Mouse (Mus musculus): ENCODE measurements around the gene Mgat4e. TPM values are rescaled to one million over a fixed set of nuclear protein-coding genes. Genes with fewer than 3 reads are reported as not detected.

Mgat4e gene
- polyA plus RNA-seq, 1 experiment from 2014 or later, result not detected

GRCm38 (mm10) chr1:134512183-134512582 lies 37.3 kb downstream of the Mgat4e start:
- H3K4me2 ChIP-seq (replicated peaks), result no peak overlapping the region
- H3K36me3 ChIP-seq, result peaks cover 15% of the 10 kb centered on the region
- WGBS, result 40% methylated on average over 4 of the region's 4 CpGs
- H3K27ac ChIP-seq (replicated peaks), result no peak overlapping the region
- H3K4me1 ChIP-seq, result peaks cover 29% of the 10 kb centered on the region
- no peaks in the 10 kb centered on the region for H3K9me3 ChIP-seq (replicated peaks)
- peaks cover 13% of the 10 kb centered on the region for H3K27me3 ChIP-seq
- ATAC-seq (ENCODE audit: insufficient number of reproducible peaks, low FRiP score, low TSS enrichment, low read depth), result no peak
- H3K4me3 ChIP-seq (replicated peaks), result no peak overlapping the region
- H3K9ac ChIP-seq, result no peak overlapping the region

- ATAC-seq (ENCODE audit: insufficient number of reproducible peaks, low FRiP score, low TSS enrichment, low read depth), result no peak
- Histone ChIP-seq H3K27me3 (peaks cover 13% of the 10 kb centered on the region), H3K9ac (no peak overlapping the region), H3K4me2 (replicated peaks) (no peak overlapping the region), H3K9me3 (replicated peaks) (no peaks in the 10 kb centered on the region), H3K27ac (replicated peaks) (no peak overlapping the region), H3K36me3 (peaks cover 33% of the 10 kb centered on the region), H3K4me1 (peaks cover 15% of the 10 kb centered on the region), H3K4me3 (replicated peaks) (no peak overlapping the region)
- 44% methylated on average over 7 of the region's 7 CpGs for WGBS
These were observed 39.5 kb downstream of the Mgat4e start for GRCm38 (mm10) chr1:134510018-134510417.

- 93% methylated on average over 8 of the region's 8 CpGs for WGBS
- no peaks in the 10 kb centered on the region for H3K4me1 ChIP-seq
- H3K9ac ChIP-seq, result no peak overlapping the region
- H3K9me3 ChIP-seq (replicated peaks), result no peaks in the 10 kb centered on the region
- H3K36me3 ChIP-seq, result peaks cover 48% of the 10 kb centered on the region
- no peak overlapping the region for H3K27ac ChIP-seq (replicated peaks)
- no peak overlapping the region for H3K4me3 ChIP-seq (replicated peaks)
- no peaks in the 10 kb centered on the region for H3K27me3 ChIP-seq
- ATAC-seq (ENCODE audit: insufficient number of reproducible peaks, low FRiP score, low TSS enrichment, low read depth), result no peak
- no peak overlapping the region for H3K4me2 ChIP-seq (replicated peaks)
These were observed 43.3 kb downstream of the Mgat4e start for GRCm38 (mm10) chr1:134506201-134506600.

GRCm38 (mm10) chr1:134500916-134501315 lies 48.6 kb downstream of the Mgat4e start:
- H3K4me2 ChIP-seq (replicated peaks), result no peak overlapping the region
- H3K9ac ChIP-seq, result no peak overlapping the region
- 100% methylated on average over 1 of the region's 1 CpGs for WGBS
- no peak for ATAC-seq (ENCODE audit: insufficient number of reproducible peaks, low FRiP score, low TSS enrichment, low read depth)
- H3K36me3 ChIP-seq, result peaks cover 28% of the 10 kb centered on the region
- H3K4me3 ChIP-seq (replicated peaks), result no peak overlapping the region
- no peaks in the 10 kb centered on the region for H3K9me3 ChIP-seq (replicated peaks)
- H3K27me3 ChIP-seq, result no peaks in the 10 kb centered on the region
- H3K4me1 ChIP-seq, result peaks cover 2% of the 10 kb centered on the region
- H3K27ac ChIP-seq (replicated peaks), result no peak overlapping the region

GRCm38 (mm10) chr1:134495991-134496390 lies 53.5 kb downstream of the Mgat4e start:
- WGBS, result 68% methylated on average over 10 of the region's 10 CpGs
- peak overlapping the region; percentile 2; the same call in 1 of the 2 replicates for H3K9ac ChIP-seq
- peak overlapping the region; percentile 66 for H3K4me2 ChIP-seq (replicated peaks)
- H3K4me3 ChIP-seq (replicated peaks), result peak overlapping the region; percentile 80
- H3K27me3 ChIP-seq, result no peaks in the 10 kb centered on the region
- H3K9me3 ChIP-seq (replicated peaks), result no peaks in the 10 kb centered on the region
- H3K4me1 ChIP-seq, result peaks cover 6% of the 10 kb centered on the region
- H3K36me3 ChIP-seq, result peaks cover 9% of the 10 kb centered on the region; the same call in 1 of the 2 replicates
- ATAC-seq (ENCODE audit: insufficient number of reproducible peaks, low FRiP score, low TSS enrichment, low read depth), result no peak
- H3K27ac ChIP-seq (replicated peaks), result 0 out of 2 replicates have a peak overlapping the region, but pooled peaks have one; percentile 98

GRCm38 (mm10) chr1:134495216-134495539 lies 54.3 kb downstream of the Mgat4e start:
- WGBS, result 17% methylated on average over 5 of the region's 5 CpGs
- peak overlapping the region; percentile 80 for H3K4me3 ChIP-seq (replicated peaks)

GRCm38 (mm10) chr1:134494428-134495215 lies 54.9 kb downstream of the Mgat4e start, which contains the start of gene Rabif:
Rabif (plus strand) TSS chr1:134494648.
- Histone ChIP-seq H3K9ac (peak within 1 kb of the TSS; percentile 62), H3K27me3 (no peaks in the 10 kb centered on the region), H3K36me3 (peaks cover 15% of the 10 kb centered on the region; the same call in 1 of the 2 replicates), H3K4me2 (replicated peaks) (peak within 1 kb of the TSS; percentile 66), H3K9me3 (replicated peaks) (no peaks in the 10 kb centered on the region), H3K4me1 (peaks cover 6% of the 10 kb centered on the region), H3K4me3 (replicated peaks) (peak within 1 kb of the TSS; percentile 80), H3K27ac (replicated peaks) (peak within 1 kb of the TSS; percentile 98)
- peak; percentile 98 for ATAC-seq (ENCODE audit: insufficient number of reproducible peaks, low FRiP score, low TSS enrichment, low read depth)
- whole genome bisulfite sequencing, result under 1% methylated on average over 55 of the region's 58 CpGs

More at GRCm38 (mm10) chr1:134495216-134495539, 54.3 kb downstream of the Mgat4e start:
- no peak for ATAC-seq (ENCODE audit: insufficient number of reproducible peaks, low FRiP score, low TSS enrichment, low read depth)
- peaks cover 6% of the 10 kb centered on the region for H3K4me1 ChIP-seq
- H3K36me3 ChIP-seq, result peaks cover 15% of the 10 kb centered on the region; the same call in 1 of the 2 replicates
- H3K9ac ChIP-seq, result peak overlapping the region; percentile 62
- peak overlapping the region; percentile 66 for H3K4me2 ChIP-seq (replicated peaks)
- H3K27ac ChIP-seq (replicated peaks), result peak overlapping the region; percentile 98
- no peaks in the 10 kb centered on the region for H3K27me3 ChIP-seq
- H3K9me3 ChIP-seq (replicated peaks), result no peaks in the 10 kb centered on the region

GRCm38 (mm10) chr1:134493956-134494355 lies 55.5 kb downstream of the Mgat4e start:
- peak overlapping the region; percentile 80 for H3K4me3 ChIP-seq (replicated peaks)
- H3K4me1 ChIP-seq, result peaks cover 6% of the 10 kb centered on the region
- WGBS, result 12% methylated on average over 5 of the region's 5 CpGs
- H3K36me3 ChIP-seq, result peaks cover 22% of the 10 kb centered on the region
- H3K27ac ChIP-seq (replicated peaks), result peak overlapping the region; percentile 98
- no peak for ATAC-seq (ENCODE audit: insufficient number of reproducible peaks, low FRiP score, low TSS enrichment, low read depth)
- no peaks in the 10 kb centered on the region for H3K9me3 ChIP-seq (replicated peaks)
- peak overlapping the region; percentile 66 for H3K4me2 ChIP-seq (replicated peaks)
- H3K9ac ChIP-seq, result 0 out of 2 replicates have a peak overlapping the region, but pooled peaks have one; percentile 31
- H3K27me3 ChIP-seq, result no peaks in the 10 kb centered on the region

GRCm38 (mm10) chr1:134493496-134493895 lies 56.0 kb downstream of the Mgat4e start:
- Histone ChIP-seq H3K4me3 (replicated peaks) (no peak overlapping the region), H3K9me3 (replicated peaks) (no peaks in the 10 kb centered on the region), H3K4me1 (peaks cover 6% of the 10 kb centered on the region), H3K27ac (replicated peaks) (no peak overlapping the region), H3K4me2 (replicated peaks) (no peak overlapping the region), H3K27me3 (no peaks in the 10 kb centered on the region), H3K36me3 (peaks cover 27% of the 10 kb centered on the region), H3K9ac (no peak overlapping the region)
- WGBS, result 81% methylated on average over 2 of the region's 2 CpGs
- ATAC-seq (ENCODE audit: insufficient number of reproducible peaks, low FRiP score, low TSS enrichment, low read depth), result no peak

GRCm38 (mm10) chr1:134492276-134492675 lies 57.2 kb downstream of the Mgat4e start:
- no peak overlapping the region for H3K27ac ChIP-seq (replicated peaks)
- peaks cover 38% of the 10 kb centered on the region for H3K36me3 ChIP-seq
- WGBS, result 74% methylated on average over 7 of the region's 7 CpGs
- ATAC-seq (ENCODE audit: insufficient number of reproducible peaks, low FRiP score, low TSS enrichment, low read depth), result no peak
- peaks cover 6% of the 10 kb centered on the region for H3K4me1 ChIP-seq
- no peaks in the 10 kb centered on the region for H3K9me3 ChIP-seq (replicated peaks)
- H3K4me3 ChIP-seq (replicated peaks), result no peak overlapping the region
- no peak overlapping the region for H3K4me2 ChIP-seq (replicated peaks)
- H3K27me3 ChIP-seq, result no peaks in the 10 kb centered on the region
- no peak overlapping the region for H3K9ac ChIP-seq
